Mouse (Mus musculus) liver (tissue): ENCODE results near the gene Oit1.
A peak's percentile ranks its signal among the peaks of the same experiment; 100 is the strongest.

Source experiments
- DNase-seq: peaks from one replicate; pipeline ENCODE4 v3.0.0-alpha.2; 2020; ENCODE audit warnings: mixed read lengths

The Oit1 gene

DNA sequence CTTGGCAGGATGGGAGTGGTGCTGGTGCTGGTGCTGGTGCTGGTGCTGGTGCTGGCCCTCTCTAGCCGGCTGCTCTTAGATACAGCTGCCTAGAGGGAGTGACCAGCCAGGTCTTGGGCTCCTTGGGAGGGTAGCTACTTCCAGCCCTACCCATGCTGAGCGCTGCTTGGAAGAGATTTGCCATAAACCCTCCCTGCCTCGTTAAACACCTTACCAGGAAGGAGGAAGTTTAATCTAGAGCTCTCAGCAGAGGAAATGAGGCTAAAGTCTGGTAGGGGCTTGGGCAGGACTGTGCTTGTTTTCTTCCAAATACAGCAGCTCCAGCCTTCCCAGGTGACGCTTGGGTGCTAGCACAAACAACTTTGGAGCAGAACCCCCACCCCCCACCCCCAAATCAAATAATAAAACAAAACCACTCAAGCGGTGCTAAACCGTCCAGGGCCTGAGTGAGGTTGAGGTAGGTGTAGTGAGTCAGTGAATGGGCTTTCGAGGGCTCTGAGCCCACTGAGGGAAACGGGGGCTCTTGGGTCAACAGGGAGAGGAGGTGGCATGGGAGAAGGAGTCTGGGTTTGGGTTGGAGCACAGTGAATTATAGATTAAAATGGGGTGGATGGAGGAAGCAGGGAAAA, at the start of gene Oit1:
Oit1 (minus strand) TSS at position 70 of the 629 bp plus-strand sequence.
- no peak for DNase-seq

DNA sequence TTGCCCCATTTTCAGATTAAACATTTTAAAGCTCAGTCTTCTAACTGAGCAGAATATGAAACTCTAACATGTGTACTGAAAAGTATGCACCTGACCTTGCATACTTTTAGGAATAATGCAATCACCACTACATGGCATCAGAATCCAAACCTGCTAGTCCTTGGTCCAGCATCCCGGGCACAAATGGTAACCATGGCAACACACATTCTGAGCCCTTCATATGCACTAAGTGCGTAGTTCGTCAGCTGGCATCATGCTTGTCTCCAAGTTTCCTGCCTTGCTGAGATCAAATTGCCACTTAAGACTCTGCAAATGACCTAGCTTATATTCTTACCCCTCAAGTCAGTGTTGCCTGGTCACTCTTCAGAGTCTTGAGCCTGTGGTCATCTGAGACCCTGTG, 44.3 kb upstream of the Oit1 start:
- DNase-seq, result no peak

DNA sequence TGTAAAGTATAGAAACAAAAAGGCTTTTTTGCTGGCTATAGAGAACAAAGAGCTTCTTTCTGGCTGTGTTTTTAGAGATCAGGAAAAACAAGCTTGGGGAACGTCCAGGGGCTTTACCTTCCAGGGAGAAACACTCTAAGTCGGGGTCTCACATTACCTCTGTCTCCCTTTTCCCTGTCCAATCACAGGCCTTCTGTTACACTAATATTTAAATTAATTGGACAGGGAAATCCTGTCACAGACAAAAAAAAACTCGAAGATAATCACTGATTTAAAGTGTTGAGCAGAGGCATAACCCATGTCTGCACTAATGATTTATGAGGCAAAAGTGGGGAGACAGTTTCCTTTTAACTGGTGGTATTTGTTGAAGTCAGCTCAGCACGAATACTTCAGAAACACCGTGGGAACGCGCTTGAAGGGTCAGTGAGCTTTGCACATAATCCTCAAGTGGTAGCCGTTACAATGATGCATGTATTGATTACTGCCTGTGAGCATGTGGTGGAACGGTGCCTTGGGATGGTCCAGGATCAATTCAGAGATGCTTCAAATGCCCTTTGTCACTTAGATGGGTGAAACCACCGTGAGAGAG, 42.7 kb upstream of the Oit1 start:
- DNase-seq, result no peak

DNA sequence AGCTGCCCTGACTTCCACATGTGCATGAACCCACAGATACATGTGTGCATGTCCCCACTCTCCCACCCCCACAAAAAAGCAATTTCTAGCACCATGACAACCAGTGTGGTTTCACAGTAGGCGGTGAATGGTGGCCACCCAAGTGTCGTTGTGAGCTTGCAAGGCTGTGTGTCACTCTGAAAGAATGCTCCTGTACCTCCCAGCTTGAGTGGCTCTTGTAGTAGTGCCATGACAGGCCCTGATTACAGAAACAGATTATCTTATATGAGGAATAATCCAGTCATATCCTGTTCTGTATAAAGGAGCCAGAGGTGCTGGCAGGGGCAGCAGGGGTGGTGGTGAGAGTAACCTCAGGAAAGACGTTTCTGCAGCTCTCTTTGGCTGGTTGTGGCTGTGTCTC, 40.1 kb upstream of the Oit1 start:
- no peak for DNase-seq

DNA sequence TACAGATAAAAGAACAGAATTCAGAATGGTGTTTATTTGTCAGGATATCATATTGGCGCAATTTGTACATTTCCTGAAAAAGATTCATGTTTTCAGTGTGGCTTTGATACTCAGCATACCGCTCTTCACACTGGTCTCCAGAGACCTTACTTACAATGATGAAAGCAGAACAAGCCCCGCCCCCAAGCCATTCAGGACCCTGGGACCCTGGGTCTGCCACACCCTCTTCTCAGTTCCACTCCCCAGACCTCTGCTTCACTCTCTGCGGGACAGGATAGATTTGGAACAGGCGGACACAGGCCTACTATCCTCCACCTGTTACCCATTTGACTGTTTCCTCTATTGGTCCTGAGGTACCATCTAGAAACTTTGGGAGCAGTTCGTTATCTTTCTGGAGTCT, 27.4 kb upstream of the Oit1 start:
- no peak for DNase-seq

DNA sequence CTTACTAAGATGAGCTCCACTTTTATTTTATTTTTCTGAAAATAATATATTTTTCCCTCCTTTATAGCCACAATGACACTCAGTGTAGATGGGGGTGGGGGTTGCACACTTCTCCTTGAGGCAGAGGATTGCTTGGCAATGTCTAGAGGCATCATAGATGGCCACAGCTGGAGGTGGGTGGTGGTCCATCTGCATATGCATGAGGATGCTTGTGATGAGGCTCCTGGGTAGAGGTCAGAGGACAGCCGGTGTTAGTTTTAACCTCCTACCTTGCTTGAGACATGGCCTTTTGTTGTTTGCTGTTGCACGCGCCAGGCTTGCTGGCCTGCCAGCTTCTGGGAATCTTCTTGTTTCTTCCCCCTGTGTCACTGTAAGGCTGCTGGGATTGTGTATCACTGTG, 24.8 kb upstream of the Oit1 start:
- DNase-seq, result no peak

DNA sequence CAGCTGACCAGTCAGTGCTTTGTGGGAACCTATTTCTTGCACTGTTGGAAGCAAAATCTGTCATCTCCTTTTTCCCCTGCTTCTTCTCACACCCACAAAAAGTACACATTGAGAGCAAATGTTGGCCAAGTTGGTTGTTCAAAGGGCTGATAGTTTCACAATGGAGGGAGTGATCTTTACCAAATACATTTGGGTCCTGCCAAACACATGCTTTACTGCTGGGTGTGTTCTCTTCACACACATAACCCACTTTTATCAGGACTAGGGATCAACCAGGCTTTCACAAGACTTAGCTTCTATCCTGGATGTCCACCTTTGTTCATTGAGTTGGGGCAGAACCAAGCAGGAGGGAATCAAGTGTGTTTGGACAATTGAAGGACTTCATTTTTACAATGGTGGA, 20.0 kb upstream of the Oit1 start:
- no peak for DNase-seq

DNA sequence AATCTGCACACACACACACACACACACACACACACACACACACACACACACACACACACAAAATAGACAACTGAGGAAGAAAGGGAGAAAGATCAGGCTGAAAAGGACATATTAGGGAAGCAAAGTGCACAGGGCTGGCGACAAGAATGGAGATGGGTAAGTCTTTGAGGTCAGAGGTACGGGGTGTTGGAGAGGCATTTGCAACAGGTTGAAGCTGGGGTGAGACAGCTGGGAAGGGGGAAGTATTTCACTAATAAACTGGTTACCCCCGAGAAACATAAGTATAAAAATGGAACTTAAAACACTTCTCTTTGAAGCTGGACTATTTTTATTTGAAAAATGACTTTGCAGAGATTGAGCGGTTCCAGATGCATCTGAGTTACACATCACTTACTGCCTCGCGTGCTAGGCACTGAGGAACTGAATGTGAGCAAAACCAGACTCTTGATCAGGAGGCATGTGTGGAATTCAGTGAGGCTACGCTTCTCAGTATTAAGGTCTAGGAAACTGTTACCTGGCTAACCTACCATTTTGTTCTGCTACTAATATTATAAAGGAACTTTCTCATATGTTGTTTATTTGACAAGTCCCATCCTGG, 17.2 kb upstream of the Oit1 start:
- no peak for DNase-seq

DNA sequence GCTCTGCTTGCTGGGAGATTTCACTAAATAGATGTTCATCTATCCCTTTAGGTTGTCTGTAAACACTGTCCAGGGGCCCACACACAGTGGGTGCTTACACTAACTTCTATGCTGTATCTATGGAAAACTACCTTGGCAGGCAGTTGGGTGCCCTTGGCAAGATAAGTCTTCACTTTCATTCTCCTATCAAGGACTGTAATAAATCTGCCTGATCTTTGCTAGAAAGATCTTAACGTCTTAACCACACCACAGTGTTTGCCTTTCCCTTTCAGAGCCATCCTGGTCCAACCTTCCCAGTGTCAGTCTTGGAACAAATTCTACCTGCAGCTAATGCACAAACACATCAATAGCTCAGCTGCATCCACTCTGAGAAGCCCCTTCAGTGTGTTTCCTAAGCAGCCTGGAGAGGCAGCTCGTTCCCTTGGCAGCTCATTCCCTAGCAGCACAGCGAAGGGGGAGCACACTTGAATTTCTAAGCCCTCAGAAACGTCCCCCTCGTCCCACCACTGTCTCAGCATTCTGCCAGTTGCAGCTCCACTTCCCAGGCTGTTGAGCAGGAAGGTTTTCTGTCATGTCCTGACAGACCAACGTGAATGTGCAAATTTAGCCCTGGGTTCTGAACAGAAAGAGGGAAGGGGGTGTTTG, 13.7 kb upstream of the Oit1 start:
- DNase-seq, result no peak

DNA sequence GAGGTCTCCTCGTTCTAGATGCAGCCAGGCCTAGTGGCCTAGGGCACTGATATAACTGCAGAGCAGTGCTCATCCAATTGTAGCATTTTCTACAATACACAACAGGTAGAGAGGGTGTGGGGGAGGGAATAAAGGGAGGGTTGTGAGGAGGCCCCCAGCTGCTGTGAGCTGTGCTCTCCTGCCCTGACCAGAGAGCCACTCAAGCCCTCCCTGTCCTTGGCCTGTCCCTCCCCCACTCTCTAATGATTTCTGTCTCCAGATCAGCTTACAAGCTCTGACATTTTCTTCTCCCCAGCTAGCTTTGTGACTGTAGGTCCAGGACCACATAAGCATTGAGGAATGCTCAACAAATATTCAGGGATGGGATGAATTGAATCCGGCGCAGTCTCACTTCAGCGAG, 9.2 kb downstream of the Oit1 start:
- no peak for DNase-seq

DNA sequence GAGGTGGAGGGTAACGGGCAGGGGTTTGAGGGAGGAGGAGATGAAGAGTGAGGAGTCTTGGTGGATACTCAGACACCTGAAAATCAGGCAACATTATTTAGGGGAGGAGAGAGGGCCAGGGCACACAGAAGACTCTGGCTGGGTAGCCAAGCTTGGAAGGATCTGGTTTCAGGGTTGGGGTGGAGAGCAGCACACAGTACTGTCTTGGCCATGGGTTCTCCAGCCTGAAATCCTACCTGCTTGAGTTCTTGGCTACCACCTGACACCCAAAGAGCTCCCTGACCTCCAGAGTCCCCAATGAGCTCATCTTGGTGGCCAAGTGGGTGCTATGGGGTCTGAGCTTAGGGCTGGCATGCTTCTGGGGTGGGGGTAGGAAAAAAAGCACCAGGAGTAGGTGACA, 9.7 kb downstream of the Oit1 start:
- DNase-seq, result no peak

DNA sequence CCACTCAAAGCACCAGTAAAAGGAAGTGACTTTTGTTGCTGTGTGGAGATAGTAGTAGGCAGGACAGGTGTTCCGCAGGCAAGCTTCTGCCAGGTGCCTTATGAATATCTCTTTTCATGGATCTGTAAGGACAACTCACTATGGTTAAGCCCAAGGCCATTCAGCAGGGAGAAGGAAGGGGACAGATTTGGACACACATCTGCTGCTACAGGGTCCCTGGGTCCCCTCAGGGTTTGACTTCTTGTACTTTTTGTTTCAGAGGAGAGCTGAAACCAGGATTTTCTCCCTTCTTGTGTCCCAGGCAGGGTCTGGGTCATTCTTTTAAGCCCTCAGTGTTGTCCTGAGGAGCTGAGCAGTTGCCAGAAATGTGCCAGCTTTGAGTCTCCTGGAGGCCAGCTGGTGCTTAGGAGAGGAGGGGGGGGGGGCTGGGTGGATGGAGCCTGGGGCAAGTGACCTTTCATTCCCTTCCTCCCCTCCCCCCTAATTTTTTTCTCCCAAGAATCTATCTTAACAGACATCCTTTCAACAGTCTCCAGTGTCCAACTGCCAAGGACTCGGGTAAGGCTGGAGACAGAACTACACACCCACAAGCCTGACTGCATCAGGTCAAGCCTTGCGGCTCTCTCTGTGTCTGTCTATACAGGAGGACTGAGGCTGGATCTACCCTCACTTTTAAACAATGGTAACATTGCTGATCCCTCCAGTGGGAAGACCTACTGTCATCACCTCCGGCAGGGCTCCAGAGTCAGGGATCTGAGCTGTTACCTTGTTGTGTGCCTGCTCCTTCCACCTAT, 10.6 kb downstream of the Oit1 start:
- no peak for DNase-seq

DNA sequence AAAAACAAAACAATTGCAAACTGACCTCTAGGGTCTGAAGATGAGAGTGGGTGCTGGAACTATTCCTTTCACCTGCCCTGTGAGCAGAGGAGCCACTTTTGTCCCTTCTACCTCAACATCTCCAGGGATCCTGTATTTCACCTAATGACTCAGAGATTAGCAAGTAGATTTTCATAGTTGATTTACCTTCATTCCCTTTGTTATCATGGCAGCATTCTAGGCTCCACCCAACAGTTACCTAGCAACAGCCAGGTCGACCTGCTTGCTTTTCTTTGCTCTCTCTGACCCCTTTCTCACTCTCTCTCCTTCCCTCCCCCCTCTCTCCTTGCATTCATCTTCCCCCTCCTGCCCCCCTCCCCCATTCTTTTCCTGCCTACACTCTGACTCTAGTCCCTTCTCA, 11.4 kb downstream of the Oit1 start:
- DNase-seq, result no peak

DNA sequence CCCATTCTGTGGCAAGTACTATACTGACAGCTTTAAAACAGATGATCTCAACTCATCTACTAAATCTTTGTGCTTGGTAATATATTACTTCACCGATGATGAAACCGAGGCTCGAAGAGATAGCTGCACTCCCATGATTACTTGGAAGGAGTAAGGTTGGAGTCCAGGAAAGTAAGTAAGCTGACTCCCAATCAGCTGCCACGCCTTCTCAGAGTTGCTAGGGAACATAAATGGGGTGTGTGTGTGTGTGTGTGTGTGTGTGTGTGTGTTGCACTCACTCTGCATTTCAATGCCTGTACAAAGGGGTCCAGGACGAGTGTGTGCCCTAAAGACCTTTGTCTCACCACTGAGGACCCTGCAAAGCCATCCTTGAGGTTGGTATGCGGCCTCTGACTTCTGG, 12.7 kb downstream of the Oit1 start:
- DNase-seq, result no peak

DNA sequence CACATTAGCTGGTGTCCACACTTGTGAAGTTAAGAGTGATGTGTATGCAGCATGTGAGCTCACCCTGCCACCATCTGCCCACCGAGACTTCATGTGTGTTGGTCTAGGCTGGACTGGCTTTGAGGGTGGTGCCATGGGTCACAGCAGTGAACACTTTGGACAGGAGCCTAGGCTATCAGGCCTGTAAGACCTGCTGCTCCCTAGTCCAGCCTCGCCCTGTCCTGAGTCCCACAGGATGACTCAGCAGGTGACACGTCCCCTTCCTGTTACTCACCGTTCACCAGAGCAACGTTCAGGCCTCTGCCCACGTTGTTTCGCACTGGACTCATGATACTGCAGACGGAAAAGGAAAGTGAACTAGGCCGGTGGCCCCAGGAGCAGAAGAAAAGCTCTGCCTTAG, 21.7 kb downstream of the Oit1 start:
- DNase-seq, result no peak

DNA sequence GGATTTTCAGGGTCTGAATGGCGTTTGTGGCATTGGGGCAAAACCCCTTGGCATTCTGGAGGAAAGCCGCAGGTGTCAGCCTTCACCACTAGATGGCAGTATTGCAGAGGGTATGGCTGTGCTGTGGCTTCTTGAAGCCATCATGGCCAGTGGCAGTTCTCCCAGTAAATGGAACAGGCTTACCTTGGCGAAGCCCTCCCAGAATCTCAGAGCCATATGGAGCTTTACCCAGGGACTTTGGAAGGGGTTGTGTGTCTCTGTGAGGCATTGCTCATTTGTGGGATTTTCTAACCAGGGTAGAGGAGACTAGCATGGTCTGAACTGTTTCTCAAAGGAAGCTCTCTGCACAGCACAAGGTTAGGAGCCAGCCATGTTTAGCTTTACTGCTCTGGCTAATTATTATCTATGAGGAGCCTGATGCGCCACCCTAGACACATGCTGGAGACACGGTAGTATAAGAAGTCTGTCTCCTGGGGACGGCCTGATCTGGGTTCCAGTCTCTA, 22.5 kb downstream of the Oit1 start:
- peak; percentile 67 for DNase-seq

DNA sequence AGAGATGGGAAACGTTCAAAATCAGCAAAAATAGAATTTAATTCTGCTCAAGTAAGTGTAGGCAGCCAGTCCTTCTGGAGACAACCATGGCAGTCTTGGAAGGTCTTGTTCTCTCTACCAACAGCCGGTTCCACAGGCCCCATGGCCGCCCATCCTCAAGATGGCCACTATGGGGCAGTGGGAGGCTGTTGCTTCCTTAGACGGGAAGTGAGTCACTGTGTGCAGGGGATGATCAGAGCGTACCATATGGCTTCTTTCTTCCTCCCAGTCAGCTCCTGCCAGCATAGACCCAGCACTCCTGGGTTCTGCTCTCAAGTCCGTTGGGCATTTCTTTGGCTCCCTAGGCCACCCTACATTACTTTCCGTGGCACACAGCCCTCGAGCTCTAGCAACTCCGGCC, 29.6 kb downstream of the Oit1 start:
- no peak for DNase-seq

DNA sequence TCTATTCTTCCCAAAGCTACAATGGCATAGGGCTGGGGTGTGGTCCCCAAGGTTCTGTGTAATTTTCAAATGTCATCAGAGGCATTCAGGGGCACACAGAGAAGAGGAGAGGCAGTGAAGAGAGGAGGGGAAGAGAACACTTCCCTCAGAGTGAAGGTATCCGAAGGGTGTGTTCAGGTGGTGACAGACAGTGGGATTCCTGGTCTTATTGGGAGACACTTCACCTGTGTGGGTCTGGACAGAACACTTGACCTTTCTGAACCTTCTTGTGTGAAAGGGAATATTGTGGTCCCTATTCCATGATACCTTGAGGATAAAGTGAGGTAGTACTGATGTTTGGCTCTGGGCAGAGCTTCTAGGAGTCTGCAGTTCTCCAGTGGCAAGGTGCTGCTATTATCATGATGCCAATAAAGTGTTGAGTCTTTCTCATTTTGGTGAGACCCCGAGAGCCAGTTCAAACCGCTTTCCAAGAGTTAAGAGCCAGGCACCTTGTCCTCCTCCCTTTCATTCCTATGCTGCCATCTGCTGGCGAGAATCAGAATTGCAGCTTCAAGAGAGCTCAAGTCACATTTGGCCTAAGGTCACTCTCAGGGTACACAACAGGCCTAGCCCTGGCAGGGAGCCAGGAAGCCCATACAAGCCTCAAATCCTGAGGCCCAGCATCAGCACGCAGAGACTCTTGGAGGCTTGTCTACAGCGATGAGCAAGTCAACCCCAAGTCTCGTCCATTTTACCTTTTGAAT, 32.1 kb downstream of the Oit1 start:
- DNase-seq, result peak; percentile 82

DNA sequence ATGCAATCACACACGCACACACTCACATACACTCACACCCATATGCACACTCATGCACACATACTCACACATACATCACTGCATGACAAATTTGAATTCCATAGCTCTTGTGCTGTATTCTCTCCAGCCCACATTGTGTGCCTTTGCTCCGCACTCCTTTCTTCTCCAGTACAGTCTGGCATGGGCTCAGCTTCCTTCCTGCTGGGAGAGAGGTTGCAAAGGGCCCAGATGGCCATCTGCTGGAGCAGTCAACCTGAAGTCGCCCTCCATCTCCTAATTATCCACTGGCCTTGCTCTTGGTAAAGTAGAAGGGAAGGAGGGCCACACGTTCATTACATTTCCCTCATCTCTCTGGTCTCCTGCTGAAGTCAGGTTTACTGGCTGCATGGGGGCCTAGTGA, 33.0 kb downstream of the Oit1 start:
- no peak for DNase-seq

DNA sequence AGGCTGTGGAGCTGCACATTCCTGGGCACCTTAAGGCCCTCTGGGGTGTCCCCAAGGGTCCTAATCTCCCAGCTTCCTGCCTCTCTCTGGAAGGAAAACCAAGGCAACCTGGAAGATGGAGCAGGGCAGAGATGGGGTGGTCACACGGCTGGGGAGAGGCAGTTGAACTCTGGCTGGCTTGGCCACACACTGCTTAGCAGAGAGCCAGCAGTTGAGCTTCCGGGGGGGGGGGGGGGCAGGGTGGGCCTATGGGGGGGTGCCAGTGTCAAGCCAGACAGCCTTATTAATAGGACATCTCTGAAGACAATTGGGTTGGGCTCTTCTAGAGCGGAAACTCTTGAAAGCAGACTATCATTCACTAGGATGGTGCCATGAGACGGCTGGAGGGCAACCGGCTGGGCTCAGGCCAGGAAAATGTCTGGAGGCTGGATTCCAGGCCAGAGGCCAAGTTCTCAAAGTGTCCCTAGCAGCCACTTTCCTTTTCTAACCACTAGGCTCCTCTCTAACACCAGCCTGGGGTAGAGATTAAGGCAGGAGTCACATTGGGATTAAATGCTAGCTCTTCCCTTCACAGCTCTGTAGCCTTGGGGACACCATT, 35.9 kb downstream of the Oit1 start:
- DNase-seq, result no peak

DNA sequence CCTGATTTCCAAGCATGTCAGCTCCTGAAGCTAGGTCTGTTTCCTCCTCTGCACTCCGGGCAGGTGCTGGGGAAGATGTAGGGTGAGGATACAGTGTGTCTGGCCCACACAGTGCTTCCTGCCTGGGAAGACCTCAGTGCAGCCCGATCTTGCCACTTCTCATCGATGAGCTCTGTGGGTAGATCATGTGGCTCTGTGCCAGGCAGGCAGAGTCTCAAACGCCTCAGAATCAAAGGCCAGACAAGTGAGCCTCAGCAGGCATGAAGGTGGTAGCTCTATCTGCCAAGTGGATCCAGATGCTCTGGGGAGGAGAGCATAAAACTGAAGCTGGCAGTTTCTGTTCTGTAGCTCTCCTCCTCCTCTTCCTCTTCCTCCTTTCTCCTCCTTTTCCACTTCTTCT, 38.3 kb downstream of the Oit1 start:
- no peak for DNase-seq

DNA sequence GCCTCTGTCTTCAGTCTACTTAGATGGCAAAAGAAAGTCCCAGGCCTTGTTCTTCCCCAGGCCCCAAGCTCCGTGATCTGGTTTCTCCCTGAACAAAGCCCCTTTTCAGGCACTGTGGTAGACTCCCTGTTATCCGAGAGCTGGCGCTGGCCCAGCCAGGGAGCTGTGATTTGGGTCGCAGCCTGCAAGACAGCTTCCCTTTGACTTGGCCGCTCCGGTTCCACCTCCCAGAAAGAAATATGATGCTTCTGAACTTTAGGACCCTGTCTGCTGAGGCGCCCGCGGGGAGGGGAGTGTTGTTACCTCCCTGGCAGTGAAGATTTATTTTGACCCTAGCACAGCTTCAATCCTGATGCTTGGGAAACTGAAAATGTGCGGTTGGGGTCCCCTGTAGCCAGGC, 42.6 kb downstream of the Oit1 start:
- DNase-seq, result peak; percentile 23
